Comparison of ENCODE assay signal across 8 mouse cellular contexts in the genomic region with DNA sequence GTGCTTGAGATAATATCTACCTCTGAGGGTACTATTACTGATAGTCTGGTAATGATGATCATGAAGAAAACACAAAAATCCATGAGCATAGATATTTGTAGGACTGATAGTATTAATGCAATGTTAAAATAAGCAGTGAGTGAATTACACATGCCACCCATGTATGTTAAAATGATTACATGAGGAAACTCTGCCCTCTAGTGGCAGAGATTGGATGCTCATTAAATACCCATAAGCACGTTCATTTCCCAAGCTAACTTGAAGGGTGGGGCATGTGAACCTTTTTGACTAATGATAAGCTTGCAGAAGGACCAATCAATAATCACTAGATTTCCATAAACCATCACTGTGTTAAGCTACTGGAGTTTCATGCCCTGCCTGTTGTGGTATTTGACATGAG.
DNase-seq lines count a peak whose midpoint lies in the region; ATAC-seq and TF ChIP-seq lines count a peak whose summit lies in the region.

No protein-coding gene starts in this region.

- H3K27ac ChIP-seq in lung, postnatal 0 days (ENCODE audit: low read length), result no peak overlapping the region

- H3K36me3 ChIP-seq in lung, postnatal 0 days (ENCODE audit: insufficient read depth, low read length), result no peaks in the 10 kb centered on the region

- no peak for TF ChIP-seq EP300 in lung, postnatal 0 days (IDR thresholded peaks at IDR 0.05)

- no peaks in the 10 kb centered on the region for H3K9me3 ChIP-seq in lung, postnatal 0 days (ENCODE audit: low read length)

- H3K27me3 ChIP-seq in lung, postnatal 0 days (replicated peaks; ENCODE audit: insufficient read depth, low read length), result no peaks in the 10 kb centered on the region

- H3K4me3 ChIP-seq in lung, postnatal 0 days (ENCODE audit: low read depth, low read length), result no peak overlapping the region

- WGBS in lung, postnatal 0 days, result 3% methylated on average over 1 of the region's 1 CpGs

- peak; percentile 85 for TF ChIP-seq CTCF in lung, postnatal 0 days (IDR thresholded peaks at IDR 0.05)

- ATAC-seq in hematopoietic stem cell, adult 5-6 weeks (replicated peaks in 1 of 2; ENCODE audit: insufficient read depth in 1 of 2, low FRiP score in 2 of 2, low TSS enrichment in 1 of 2, low read depth in 1 of 2, poor library complexity in 2 of 2, severe bottlenecking in 2 of 2), result peak; percentile 62 to 64; a peak in 2 of 4 replicates
- peak; percentile 40; the same call in 1 of the 2 replicates for ATAC-seq in lung, postnatal 0 days

- DNase-seq in frontal cortex, postnatal 36 days (ENCODE audit: low spot score in 2 of 2), result peak; percentile 14 to 64
- DNase-seq in frontal cortex, postnatal 10 days (ENCODE audit: low spot score in 2 of 2), result no peak
- peak; percentile 47 for DNase-seq in right cerebral cortex, adult 18-20 months
- DNase-seq in right cerebral cortex, postnatal 25 days, result no peak
- DNase-seq in cerebellum, postnatal 10 days, result peak; percentile 67 to 79
- peak; percentile 76 for DNase-seq in lung, postnatal 0 days (ENCODE audit: low spot score)
- DNase-seq in skeletal muscle tissue, adult 2 months (ENCODE audit: low read depth, low spot score), result peak; percentile 38

- H3K9ac ChIP-seq in lung, postnatal 0 days (replicated peaks; ENCODE audit: low read depth), result no peak overlapping the region

- no peak overlapping the region for H3K4me2 ChIP-seq in lung, postnatal 0 days (replicated peaks; ENCODE audit: low read depth, low read length)

- H3K4me1 ChIP-seq in lung, postnatal 0 days (ENCODE audit: insufficient read depth, low read depth, low read length), result no peaks in the 10 kb centered on the region

Comparison
In these comparisons a context has a peak if more than half of its experiments do, and no peak if none do; other contexts are left out.
1. DNase-seq: peak in frontal cortex, postnatal 36 days (2 of 2), right cerebral cortex, adult 18-20 months (single experiment), cerebellum, postnatal 10 days (2 of 2), lung, postnatal 0 days (single experiment) and skeletal muscle tissue, adult 2 months (single experiment); none in frontal cortex, postnatal 10 days (0 of 2) and right cerebral cortex, postnatal 25 days (single experiment).